Mouse (Mus musculus): ENCODE measurements around the gene Ksr2.

DNA sequence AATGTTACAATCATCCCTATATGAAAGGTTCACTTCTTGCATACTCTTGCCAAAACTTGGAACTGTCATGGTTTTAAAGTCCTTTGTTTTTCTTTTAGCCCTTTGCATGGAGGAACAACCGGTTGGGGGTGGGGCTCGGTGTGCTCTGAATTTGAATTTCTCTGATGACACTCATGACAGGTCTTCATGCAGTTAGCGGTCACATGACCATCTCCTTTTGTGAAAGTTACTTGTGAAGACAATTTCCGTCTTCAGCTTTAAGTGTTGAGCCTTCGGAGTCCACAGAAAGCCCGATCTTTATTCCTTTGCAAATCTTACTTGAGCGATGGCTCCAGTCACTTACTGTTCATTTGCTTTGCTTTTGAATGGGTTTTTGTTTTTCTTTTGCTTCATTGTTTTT is 397.1 kb downstream of the Ksr2 start:
- TF ChIP-seq NRF1 (IDR thresholded peaks at IDR 0.05; ENCODE audit: low read depth, low read length) (no peak), POLR2A (IDR thresholded peaks at IDR 0.05; ENCODE audit: low read depth, low read length) (no peak), TCF12 (IDR thresholded peaks at IDR 0.05; ENCODE audit: low read depth, low read length) (no peak), CTCF (conservative IDR thresholded peaks at IDR 0.05 in 1 of 2, IDR thresholded peaks at IDR 0.05 in 1 of 2; ENCODE audit: low read depth in 2 of 2, low read length in 2 of 2) (no peak), NELFE (IDR thresholded peaks at IDR 0.05; ENCODE audit: low read depth, low read length) (no peak), EP300 (IDR thresholded peaks at IDR 0.05; ENCODE audit: low read length) (no peak), MAZ (IDR thresholded peaks at IDR 0.05; ENCODE audit: low read depth, low read length) (no peak), MYC (IDR thresholded peaks at IDR 0.05; ENCODE audit: low read depth, low read length) (no peak)
